Mouse (Mus musculus): ENCODE results near the gene 2410004P03Rik.

2410004P03Rik gene

GRCm38 (mm10) chr12:17011100-17011870 is at the start of gene 2410004P03Rik:
2410004P03Rik (minus strand) TSS chr12:17011727.
- DNase-seq (ENCODE audit: low spot score), result peak; percentile 73

GRCm38 (mm10) chr12:17061183-17061722 is 49.7 kb upstream of the 2410004P03Rik start:
- DNase-seq (ENCODE audit: low spot score), result no peak

DNA sequence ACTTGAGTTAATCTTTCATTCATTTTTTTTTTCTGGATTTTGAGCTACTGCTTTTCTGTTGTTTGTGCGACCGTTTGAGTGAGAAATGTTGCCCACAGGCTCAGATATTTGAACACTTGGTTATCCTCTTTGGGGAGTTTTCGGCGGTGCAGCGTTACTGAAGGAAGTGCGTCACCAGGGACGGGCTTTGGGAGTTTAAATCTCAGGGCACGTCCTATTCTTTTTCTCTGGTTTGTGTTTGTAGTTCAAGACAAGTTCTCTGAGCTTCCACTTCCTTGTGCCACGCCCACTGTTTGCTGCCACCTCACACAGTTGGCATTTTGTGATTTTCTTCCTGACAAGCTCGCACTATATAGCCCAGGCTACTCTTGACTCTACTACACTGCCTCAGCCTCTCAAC is 47.0 kb upstream of the 2410004P03Rik start:
- DNase-seq (ENCODE audit: low spot score), result no peak

- DNase-seq (ENCODE audit: low spot score), result no peak
Measured at GRCm38 (mm10) chr12:17057110-17057509, 45.6 kb upstream of the 2410004P03Rik start.

GRCm38 (mm10) chr12:17055766-17056165 is 44.2 kb upstream of the 2410004P03Rik start:
- no peak for DNase-seq (ENCODE audit: low spot score)

GRCm38 (mm10) chr12:17054691-17055090 is 43.2 kb upstream of the 2410004P03Rik start:
- DNase-seq (ENCODE audit: low spot score), result no peak

DNA sequence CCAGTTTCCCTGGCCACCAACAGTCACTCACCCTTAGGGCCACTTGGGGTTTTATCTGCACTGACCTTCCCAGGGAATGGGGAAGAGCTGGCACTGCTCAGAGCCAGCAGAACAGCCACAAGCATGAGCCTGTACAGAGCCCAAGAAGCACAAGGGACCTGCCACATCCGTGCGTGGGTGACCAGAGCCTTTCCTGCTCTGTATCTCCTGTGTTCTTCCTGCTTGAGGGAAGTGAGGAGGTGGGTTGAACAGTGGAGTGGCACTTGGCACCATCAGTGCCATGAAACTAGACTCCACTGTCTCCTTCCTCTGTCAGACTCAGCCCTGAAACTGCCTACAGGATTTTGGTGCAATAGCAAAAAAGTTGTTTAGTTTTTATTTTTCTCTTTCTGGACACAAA is 41.1 kb upstream of the 2410004P03Rik start:
- DNase-seq (ENCODE audit: low spot score), result no peak

DNA sequence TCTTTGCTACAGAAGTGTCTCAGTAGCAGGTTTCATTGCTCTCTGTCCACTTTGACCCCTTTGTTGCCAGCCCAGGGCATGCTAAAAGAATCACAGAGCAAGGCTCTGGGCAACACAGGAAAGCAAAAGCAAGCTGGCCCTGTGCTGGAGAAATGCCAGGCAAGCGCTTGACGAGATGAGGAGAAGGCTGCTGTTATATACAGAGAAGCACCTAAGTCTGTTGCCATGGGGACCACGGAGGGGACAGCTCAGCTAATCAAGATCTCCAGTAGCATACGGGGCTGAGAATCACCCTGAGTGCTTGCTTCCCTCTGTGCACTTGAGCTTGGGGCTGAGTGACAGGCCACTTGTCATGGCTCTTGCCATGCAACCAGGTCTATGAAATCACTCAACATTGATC is 39.5 kb upstream of the 2410004P03Rik start:
- DNase-seq (ENCODE audit: low spot score), result no peak

DNA sequence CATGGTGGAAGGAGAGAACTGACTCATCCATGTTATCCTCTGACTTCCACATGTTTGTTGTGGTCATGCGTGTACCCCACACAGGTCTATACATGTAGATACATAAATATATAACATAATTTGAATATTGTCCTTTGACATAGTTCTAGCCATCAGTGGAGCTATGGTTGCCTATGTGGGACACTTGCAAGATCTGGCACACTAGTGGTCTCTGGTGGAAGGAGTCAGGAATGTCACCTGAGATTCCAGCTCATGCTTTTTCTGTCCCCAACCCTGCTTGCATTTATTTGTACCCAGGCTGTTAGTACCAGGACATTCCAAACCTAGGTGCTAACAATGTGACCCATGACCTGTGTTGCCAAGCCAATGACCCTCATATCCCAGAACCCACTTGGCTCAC is 38.3 kb upstream of the 2410004P03Rik start:
- no peak for DNase-seq (ENCODE audit: low spot score)

- DNase-seq (ENCODE audit: low spot score), result no peak
Measured at GRCm38 (mm10) chr12:17048979-17049612, 37.6 kb upstream of the 2410004P03Rik start.

DNA sequence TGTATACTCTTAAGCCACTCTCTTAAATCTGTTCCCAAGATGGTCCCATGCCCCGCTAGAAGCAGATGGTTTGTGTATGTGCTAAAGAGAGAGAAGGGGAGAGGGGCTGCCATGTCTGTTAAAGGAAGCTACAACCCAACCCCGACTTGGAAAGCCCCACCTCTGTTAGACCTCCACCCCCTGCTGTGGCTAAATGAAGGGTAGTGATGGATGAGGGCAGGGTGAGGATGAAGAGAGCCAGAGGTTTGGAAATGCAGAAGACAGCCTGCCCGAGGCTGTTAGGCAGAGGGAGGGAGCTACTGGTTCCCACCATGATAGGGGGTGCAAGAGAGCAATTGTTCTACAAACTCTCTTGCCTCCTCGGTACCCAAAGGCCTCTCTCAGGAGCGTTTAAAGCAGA is 31.8 kb upstream of the 2410004P03Rik start:
- no peak for DNase-seq (ENCODE audit: low spot score)

GRCm38 (mm10) chr12:17040567-17040966 is 29.0 kb upstream of the 2410004P03Rik start:
- DNase-seq (ENCODE audit: low spot score), result no peak

DNA sequence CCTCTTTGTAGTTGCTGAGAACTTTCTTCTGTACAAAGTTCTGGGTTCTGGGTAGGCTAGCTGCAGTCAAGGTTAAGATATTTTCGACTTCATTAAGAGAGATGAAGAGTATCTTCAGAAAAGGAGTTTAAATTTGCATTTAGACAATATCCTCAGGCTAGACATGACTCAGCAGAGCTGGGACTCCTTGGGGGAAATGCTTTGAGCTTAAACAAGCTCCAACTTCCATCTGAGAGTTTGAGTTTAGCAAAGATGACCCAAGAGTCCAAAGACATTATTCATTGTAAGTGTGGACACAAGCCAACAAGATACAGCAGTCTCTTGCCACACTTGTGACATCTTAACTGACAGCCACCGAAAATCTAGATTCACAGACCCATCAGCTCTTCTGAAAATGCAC is 27.9 kb upstream of the 2410004P03Rik start:
- DNase-seq (ENCODE audit: low spot score), result no peak

DNA sequence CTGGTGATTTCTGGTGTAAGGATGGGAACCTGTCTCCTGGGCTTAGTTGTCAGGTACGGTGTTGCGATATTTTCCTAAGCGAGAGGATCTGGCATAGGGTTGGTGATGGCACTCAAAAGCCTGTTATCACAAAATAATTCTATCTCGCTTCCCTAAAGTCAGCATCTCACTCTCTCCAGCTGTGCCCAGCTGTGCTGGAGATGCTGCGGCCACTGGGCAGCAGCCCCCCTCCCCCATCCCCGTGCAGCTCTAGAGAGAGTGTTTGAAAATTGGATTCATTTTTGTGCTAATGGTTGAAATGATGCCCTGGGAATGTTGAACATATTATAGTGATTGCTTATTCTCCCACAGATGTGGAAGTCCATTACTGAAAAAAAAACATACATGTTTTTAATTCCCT is 26.7 kb upstream of the 2410004P03Rik start:
- DNase-seq (ENCODE audit: low spot score), result no peak

DNA sequence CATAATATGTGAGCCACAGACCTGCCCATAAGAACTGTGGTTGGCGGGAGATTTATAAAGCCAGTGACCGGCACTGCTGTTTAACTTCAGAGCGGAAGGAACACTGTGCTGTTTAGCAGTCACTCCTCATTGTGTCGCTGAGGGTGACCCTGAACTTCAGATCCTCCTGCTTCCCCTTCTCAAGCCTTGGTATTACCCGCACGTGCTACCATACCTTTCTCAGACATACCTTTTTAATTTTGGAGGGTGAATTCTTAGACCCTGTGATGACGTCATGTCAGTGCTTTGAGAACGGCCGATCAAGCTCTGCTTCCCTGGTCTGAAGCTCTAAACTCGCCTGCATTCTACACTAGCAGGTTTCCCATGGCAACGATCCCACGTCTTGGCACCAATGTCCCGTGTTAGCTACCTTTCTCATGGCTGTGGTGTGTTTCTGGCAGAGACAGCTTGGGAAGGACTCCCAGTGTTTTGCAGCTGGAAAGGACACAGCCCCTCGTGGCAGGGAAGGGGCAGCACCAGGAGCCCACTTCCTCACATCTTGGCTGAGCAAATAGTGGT is 25.6 kb upstream of the 2410004P03Rik start:
- no peak for DNase-seq (ENCODE audit: low spot score)

DNA sequence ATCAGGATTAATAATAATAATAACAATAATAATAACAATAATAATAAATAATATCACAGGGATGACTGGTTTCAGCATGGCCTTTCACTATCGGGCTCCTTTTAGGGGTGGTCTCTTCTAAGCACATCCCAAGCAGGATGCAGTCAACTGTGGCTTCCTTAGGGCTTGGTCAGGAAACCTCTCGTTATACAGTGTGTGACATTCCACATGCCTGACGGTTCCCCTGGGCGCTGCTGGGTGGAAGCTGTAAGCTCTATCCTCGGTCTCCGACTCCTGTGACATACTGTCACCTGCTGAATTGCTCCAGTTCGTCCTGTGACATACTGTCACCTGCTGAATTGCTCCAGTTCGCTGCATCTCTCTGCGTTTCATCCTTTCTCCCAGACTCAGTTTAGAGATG is 25.0 kb upstream of the 2410004P03Rik start:
- no peak for DNase-seq (ENCODE audit: low spot score)

DNA sequence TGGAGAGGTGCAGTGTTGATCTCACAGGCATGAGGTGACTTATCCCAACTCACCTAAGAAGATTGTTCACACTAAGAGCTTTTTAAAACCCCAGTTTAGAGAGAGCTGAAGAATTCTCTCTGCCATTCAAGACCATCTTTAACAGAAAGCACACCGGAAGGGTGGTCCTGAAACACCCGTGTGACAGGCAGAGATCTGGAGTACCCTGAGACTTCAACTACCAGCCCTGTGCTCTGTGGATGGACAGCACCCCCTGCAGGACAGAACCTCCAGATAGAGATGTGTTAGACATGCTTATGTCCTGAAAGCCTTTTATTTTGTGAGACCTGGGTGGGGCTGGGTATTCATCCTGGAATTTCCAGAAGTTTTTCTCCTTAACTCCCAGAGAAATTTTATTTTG is 23.6 kb upstream of the 2410004P03Rik start:
- DNase-seq (ENCODE audit: low spot score), result no peak

DNA sequence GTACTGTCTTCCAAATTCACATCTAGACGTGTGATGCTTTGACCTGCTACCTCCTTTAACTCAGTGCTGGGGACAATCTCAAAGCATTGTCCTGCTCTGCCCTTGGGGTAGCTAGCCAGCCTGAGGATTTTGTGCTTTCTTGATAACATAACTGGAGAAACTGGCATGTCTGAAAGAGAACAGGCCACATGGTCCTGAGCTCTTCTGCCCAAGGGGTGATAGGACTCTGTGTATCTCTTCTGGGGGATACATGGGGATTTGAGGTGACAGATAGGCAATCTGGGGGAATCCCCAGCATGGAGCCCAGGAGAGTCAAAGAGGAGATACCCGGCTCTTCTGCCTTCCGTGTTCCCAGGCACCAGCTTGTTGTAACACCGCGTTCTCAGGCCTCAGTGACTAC is 23.1 kb upstream of the 2410004P03Rik start:
- DNase-seq (ENCODE audit: low spot score), result no peak

DNA sequence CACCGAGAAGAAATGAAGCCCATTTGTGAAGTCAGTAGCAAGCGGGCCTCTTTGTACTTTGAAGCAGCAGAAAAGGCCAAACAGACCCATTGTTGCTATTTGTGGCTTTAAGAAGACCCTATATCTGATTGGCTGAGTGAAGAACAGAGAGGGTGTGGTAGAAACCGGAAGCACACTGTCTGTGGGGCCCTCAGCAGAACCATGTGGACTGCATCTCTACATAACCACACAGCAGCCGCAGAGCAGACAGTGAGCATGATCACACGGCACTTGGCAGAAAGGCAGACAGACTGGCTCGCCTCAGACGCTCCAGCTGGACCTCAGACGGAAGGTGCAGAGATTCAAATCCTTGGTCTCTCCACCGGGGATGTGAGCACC is 21.9 kb upstream of the 2410004P03Rik start:
- DNase-seq (ENCODE audit: low spot score), result no peak

- DNase-seq (ENCODE audit: low spot score), result peak; percentile 48
Measured at GRCm38 (mm10) chr12:17032694-17033463, 21.4 kb upstream of the 2410004P03Rik start.

- DNase-seq (ENCODE audit: low spot score), result no peak
Measured at GRCm38 (mm10) chr12:17024554-17025110, 13.1 kb upstream of the 2410004P03Rik start.

GRCm38 (mm10) chr12:17022145-17022544 is 10.6 kb upstream of the 2410004P03Rik start:
- DNase-seq (ENCODE audit: low spot score), result no peak
